Mouse (Mus musculus): ENCODE data around the gene Ksr1.

Gene Ksr1

DNA sequence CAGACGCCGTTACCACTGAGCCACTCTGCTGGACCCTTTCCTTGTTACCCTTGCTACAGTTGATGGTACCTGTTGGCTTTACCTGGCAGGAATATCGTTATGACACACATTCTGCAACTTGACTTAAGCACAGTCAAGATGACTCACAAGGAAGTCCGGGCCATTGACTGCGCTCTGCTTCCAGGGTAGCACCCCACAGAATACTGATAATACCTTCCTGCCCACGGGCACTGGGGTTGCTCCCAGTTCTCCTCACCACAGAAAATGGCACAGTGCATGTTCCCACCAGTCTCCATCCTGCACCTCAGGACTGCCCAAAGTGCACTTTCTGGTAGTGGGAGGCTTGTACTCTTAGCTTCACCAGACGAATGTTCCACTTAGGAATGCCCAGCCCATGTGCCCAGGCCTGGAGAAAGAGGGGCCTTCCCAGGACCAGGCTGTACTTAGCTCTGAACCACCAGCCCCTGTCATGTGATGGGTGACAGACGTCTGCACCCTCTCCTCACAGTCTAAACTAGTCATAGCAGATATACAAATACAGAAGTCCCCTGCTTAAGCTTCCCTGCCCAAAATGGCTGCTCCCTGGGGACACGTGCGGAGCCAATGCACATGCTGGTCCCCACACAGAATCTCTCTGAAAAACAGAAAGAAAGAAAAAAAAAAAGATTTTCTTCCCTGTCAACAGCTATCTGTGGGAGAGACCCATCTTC is 52.1 kb downstream of the Ksr1 start:
- DNase-seq (ENCODE audit: low read depth, low spot score), result no peak

GRCm38 (mm10) chr11:79093386-79093906 is 52.8 kb downstream of the Ksr1 start:
- DNase-seq (ENCODE audit: low read depth, low spot score), result no peak

- no peak for DNase-seq (ENCODE audit: low read depth, low spot score)
Measured at GRCm38 (mm10) chr11:79092802-79093201, 53.4 kb downstream of the Ksr1 start.

- DNase-seq (ENCODE audit: low read depth, low spot score), result no peak
Measured at GRCm38 (mm10) chr11:79092245-79092644, 54.0 kb downstream of the Ksr1 start.

- no peak for DNase-seq (ENCODE audit: low read depth, low spot score)
Measured at GRCm38 (mm10) chr11:79089756-79090155, 56.5 kb downstream of the Ksr1 start.

DNA sequence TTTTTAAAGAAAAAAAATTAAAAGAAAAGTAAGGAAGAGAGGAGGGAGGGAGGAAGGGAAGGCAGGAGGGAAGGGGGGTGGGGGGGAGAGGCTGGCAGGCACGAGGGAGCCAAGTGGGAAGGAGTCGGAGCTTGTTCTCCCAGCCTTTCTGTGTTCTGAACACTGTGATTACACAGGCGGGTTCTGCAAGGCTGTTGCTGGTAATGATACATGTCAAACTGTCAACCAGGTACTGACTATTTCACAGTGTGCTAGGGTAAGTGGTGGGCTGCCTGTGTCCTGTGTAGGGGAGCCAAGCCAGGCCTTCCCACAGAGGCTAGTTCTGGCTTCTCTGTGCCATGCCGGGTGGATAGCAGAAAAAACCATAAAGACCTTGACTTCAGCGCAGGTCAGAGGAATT is 57.2 kb downstream of the Ksr1 start:
- no peak for DNase-seq (ENCODE audit: low read depth, low spot score)

GRCm38 (mm10) chr11:79088325-79088724 is 57.9 kb downstream of the Ksr1 start:
- no peak for DNase-seq (ENCODE audit: low read depth, low spot score)

DNA sequence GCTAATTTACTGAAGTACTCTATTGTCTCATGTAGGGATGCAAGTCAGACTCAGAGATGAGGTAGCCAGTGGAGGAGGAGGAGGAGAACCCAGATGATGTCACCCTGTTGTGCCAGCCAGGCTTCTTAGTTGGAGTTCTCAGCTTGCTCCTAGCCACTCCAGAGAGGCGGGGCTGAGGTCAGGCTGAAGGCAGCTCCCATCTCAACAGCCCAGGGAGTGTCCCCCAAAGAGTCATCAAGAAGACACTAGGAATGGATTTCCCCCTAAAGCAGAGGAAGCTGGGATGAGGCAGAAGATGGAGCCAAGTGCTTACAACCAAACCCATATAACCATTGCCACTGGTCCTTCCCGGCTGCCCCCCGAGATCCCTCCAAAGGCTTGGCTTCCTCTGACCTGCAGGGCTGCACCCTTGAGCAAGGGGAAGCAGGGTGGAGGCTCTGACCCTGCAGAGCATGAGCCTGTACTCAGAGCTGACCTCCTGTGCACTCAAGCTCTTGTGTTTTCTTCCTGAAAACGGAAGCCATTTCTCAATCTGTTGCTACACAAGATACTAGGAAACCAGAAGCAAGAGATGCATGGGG is 58.4 kb downstream of the Ksr1 start:
- DNase-seq (ENCODE audit: low read depth, low spot score), result no peak

DNA sequence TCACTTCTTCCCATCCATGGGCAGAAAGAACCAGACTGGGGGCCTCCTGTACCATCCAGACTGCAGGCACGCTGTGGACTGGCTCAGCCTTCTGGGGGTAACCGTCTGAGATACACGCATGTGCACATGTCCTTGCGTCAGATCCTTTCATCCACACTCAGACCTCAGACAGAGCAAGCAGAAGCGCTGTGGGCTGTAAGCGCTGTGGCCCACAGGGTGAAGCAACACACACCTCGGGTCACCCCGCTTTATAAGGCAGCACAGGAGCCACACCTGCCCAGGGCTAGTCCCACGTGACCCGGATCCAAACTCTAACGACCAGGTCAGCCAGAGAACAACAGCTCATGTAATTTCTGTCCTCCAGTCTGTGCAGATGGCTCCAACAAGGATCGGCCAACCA is 59.4 kb downstream of the Ksr1 start:
- DNase-seq (ENCODE audit: low read depth, low spot score), result no peak

DNA sequence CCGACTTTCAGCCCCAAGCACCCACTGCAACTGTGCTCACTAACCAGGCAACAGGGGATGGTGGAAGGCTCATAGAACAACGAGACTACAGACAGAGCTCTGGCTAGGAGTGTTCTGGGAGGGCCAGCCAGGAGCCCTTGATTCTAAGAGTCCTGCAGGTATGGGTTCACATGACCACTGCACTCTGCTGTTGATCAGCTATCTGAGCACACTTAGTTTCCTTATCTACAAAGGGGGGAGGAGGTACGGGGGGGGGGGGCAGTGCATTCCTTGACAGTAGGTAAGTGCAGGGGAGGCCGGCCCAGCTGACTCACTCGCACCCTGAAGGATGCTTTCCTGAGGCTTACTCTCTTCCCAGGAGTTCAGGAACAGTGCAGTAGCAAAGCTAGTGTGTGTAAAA is 61.1 kb downstream of the Ksr1 start:
- no peak for DNase-seq (ENCODE audit: low read depth, low spot score)

GRCm38 (mm10) chr11:79083018-79083441 is 63.2 kb downstream of the Ksr1 start:
- peak; percentile 81 for DNase-seq (ENCODE audit: low read depth, low spot score)

GRCm38 (mm10) chr11:79080965-79081891 is 65.0 kb downstream of the Ksr1 start:
- DNase-seq (ENCODE audit: low read depth, low spot score), result no peak

- DNase-seq (ENCODE audit: low read depth, low spot score), result no peak
Measured at GRCm38 (mm10) chr11:79080081-79080480, 66.1 kb downstream of the Ksr1 start.

DNA sequence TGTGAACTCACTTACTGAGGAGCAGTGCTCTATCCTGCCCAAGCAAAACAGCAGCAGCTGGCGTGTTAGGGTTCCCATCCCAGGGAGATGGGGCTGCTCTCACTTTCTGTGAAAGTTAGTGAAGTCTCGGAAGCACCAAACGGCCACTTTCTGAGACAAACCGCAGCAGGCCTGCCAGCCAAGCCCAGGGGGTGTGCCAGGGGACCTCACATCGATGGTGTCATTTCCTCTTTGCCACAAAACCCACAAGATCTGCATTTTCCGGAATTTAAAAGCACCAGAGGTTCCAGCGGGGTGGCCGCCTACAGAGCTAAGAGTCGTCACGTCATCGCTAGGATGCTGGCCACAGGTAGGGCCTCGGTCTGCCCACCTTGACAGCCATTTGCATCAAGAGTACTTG is 69.7 kb downstream of the Ksr1 start:
- no peak for DNase-seq (ENCODE audit: low read depth, low spot score)

DNA sequence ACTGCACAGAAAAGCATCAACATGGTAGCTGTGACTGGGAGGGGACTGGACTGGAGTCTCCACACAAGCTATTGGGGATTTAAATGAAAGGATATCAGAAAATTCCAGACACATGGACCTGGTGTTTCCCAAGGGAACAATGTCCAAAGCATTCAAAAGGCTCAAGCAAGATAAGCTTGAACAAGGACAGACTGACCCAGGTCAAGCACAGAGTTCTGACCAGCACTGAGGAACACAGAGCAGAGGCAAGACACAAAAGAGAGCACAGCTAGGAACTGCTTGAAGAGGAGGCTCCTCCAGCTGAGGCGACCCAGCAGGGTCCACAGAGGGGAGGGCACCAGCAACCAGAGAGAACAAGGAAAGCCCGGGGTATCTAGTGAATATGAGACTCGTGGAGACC is 71.2 kb downstream of the Ksr1 start:
- no peak for DNase-seq (ENCODE audit: low read depth, low spot score)

DNA sequence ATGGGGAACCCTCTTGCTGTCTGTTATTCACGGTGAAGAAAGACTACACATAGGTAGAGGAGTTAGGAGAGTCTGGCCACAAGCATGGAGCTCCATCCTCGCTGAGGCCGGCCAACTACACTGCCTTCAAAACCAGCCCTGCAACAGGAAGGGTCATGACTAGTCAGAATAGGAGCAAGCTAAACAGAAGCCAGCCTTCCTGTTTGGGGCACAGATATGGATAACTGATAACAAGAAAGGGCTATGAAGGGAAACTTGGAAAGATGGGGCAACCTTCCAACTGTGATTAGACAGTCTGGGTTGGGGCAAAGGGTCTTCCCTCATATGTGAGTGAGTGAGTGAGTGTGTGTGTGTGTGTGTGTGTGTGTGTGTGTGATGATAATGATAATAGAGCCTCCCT is 71.6 kb downstream of the Ksr1 start:
- no peak for DNase-seq (ENCODE audit: low read depth, low spot score)

- DNase-seq (ENCODE audit: low read depth, low spot score), result no peak
Measured at GRCm38 (mm10) chr11:79073583-79073982, 72.6 kb downstream of the Ksr1 start.

GRCm38 (mm10) chr11:79072108-79072507 is 74.1 kb downstream of the Ksr1 start:
- DNase-seq (ENCODE audit: low read depth, low spot score), result peak; percentile 76

GRCm38 (mm10) chr11:79071082-79071972 is 74.9 kb downstream of the Ksr1 start:
- DNase-seq (ENCODE audit: low read depth, low spot score), result no peak

DNA sequence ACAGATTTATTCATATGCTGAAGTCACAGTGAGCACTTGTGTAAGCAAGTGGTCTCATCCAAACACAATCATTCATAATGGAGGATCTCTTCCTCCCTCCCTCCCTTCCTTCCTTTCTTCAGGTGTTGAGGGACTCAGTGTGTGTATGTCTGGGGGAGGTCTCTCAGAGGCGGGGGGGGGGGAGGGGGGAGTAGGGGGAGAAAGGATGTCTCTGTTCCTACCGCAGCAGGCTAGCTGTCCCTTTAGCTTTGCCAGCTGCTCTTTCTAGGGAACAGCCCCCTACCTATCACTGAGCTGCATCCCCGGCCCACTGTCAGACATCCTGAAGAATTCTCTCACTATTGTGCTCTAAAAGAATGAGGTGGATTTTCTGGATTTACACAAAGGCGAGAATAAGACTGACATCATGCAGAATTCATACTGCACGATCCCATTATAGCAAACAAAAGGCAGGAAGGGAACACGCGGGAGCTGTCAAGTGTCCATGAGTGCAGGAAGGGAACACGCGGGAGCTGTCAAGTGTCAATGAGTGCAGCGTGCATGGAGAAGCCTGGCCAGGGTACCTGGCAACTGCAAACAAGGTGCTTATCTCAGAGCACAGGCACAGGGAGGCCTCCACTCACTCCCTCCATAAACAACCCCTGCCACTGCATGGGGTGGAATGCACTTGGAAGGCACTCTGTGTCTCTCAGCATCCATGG is 76.6 kb downstream of the Ksr1 start:
- DNase-seq (ENCODE audit: low read depth, low spot score), result no peak

GRCm38 (mm10) chr11:79067172-79067571 is 79.0 kb downstream of the Ksr1 start:
- no peak for DNase-seq (ENCODE audit: low read depth, low spot score)

All from telencephalon, adult 2 months (tissue).